Mouse (Mus musculus): Measurements from ENCODE around the gene Cd6. TPM values are rescaled to one million over a fixed set of nuclear protein-coding genes. Genes with fewer than 3 reads are reported as not detected.

The Cd6 gene
- total RNA-seq, 2 experiments from 2014 or later, result not detected

DNA sequence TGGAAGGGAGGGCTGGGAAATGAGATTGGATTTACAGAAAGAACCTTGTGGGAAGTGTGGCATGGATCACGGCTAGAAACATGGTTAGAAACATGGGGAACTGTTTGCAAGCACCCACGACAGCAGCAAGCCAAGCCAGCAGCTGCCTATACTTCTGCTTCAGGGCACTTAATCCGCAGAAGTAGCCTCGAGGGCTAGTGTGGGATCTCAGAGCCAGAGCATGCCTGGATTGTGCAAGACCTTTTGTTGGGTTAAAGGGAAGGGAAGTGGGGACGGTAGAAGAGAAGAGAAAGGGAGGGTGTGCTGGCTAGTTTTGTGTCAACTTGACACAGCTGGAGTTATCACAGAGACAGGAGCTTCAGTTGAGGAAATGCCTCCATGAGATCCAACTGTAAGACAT is 26.1 kb downstream of the Cd6 start:
- no peak for DNase-seq (ENCODE audit: low spot score in 2 of 2)

- no peak for DNase-seq (ENCODE audit: low spot score in 2 of 2)
Measured at GRCm38 (mm10) chr19:10801906-10802305, 28.0 kb downstream of the Cd6 start.

DNA sequence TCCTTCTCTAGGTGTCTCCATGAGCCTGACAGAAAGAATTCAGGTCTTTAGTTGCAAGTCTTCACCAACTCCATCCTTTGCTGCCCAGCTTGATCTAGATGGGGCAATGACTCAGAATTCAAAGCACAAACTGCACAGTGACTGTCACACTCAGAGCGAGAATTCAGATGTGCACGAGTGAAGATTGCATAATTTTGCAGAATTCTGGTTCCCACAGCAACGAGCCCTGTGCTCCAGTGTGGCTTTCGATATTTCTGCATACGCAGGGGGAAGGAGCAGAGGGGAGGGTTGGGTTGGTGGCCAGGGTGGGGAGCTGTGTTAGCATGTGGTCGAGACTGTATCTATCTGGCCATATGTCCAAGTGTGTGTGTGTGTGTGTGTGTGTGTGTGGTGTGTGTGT is 28.8 kb downstream of the Cd6 start:
- peak; percentile 40 to 55 for DNase-seq (ENCODE audit: low spot score in 2 of 2)

DNA sequence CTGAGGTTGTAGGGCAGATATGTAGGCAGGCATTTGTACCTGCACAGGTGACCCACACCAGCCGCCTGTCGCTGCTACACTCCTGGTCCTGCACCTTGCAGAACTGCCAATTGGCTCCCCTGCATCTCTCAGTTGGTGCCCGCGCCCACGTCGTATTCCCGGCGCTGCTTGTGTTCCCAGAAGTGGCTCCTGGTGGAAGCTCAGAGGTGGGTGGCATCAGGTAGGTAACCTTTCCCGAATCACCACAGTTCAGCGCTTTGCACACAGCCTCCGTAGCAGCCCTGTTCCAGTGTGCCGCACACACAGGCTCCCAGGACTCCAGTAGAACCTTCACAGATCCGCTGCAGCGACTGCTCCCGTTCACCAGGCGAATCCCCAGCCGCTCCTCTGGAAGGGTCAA is 30.7 kb downstream of the Cd6 start:
- no peak for DNase-seq (ENCODE audit: low spot score in 2 of 2)

DNA sequence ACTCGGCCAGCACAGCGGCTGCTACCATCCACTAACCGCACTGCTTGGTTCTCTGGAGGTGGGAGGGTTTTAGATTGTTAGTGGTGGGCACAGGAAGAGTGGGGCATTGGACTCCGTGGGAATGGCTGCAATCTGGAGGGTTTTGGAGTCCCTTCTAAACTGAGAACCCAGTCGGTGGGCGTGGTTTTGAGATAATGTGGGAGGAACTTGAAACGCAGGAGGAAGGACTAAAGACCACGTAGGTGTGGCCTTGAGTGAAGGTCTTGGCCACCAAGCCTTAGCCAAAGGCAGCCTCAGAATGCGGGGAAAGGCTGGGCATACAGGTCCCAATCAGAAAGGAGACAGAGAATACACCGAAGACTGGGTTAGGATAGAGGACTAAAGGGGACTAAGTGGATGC is 31.3 kb downstream of the Cd6 start:
- no peak for DNase-seq (ENCODE audit: low spot score in 2 of 2)

GRCm38 (mm10) chr19:10794916-10795315 is 34.9 kb downstream of the Cd6 start:
- DNase-seq (ENCODE audit: low spot score in 2 of 2), result no peak

DNA sequence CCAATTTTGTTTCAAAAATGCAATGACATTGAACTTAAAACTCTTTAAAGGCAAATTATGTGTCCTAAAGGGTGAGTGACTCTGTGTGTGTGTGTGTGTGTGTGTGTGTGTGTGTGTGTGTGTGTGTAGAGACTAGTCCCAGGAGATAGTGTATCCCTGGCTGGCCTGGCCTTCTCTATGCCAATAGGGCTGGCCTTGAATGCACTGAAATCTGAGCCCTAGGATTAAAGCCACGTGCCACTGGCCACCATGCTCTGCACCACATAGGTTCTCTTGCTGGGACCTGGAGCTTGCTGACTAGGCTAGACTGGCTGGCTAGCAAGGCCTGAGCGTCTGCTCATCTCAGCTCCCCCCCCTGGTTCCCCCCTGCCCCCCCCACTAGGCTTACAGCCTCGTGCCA is 36.8 kb downstream of the Cd6 start:
- no peak for DNase-seq (ENCODE audit: low spot score in 2 of 2)

GRCm38 (mm10) chr19:10790323-10790722 is 39.5 kb downstream of the Cd6 start:
- no peak for DNase-seq (ENCODE audit: low spot score in 2 of 2)

- DNase-seq (ENCODE audit: low spot score in 2 of 2), result no peak
Measured at GRCm38 (mm10) chr19:10788242-10788641, 41.6 kb downstream of the Cd6 start.

DNA sequence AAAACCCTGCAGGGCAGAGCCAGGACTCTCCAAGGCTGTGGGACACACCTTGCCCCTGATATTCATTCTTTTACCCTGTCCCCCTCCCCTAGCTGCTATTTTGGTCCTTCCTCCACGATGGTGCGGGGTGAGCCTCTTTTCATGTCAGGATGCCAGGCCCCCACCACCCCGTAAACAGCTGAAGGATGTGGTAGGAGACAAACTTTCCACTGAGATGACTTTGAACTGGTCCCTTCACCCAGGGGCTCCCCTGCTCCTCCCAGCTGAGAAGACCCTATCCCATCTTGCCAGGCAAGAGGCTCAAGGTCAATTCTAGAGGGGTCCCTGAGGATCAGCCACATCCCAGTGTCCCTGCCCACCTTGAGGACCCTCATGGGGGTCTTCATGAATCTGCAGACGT is 42.5 kb downstream of the Cd6 start:
- no peak for DNase-seq (ENCODE audit: low spot score in 2 of 2)

DNA sequence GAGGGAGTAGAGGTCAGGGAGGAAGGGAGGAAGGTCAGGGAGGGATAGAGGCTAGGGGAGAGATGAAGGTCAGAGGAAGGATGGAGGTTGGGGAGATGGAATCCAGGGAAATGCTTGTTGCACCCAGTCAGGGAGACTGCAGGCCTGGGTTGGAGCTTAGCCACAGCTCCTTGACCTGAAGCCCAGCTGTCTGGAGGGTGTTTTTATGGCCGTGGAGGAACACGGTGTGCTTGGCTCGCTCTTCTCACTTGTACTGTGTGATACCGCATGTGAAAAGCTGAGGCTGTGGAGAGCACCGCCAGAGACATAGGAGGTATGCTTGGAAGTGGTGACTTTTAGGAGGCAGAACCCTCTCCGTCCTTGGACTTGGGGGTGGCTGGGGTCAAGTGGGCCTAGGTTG is 43.1 kb downstream of the Cd6 start:
- no peak for DNase-seq (ENCODE audit: low spot score in 2 of 2)

GRCm38 (mm10) chr19:10784796-10785459 is 44.9 kb downstream of the Cd6 start:
- peak in 1 of 2 experiments; percentile 57 for DNase-seq (ENCODE audit: low spot score in 2 of 2)

DNA sequence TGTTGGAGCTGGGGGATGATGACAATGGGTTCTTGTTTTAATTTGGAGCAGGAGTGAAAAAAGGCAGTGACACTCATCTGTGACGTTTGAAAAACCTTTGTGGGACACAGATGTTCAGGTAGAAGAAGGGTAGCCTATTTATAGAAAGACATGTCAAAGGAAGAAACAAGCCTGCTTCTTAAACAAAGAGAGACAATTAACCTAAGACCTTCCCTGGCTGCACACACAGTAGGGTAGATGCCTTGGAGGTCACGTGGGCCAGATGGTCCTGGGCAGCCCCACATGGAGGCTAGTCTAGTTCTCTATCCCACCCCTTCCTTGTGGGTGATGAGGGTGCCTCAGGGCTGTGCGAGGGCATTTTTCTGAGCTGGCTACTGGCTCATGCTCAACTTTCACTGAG is 45.8 kb downstream of the Cd6 start:
- no peak for DNase-seq (ENCODE audit: low spot score in 2 of 2)

GRCm38 (mm10) chr19:10783168-10783567 is 46.7 kb downstream of the Cd6 start:
- no peak for DNase-seq (ENCODE audit: low spot score in 2 of 2)

GRCm38 (mm10) chr19:10781641-10782040 is 48.2 kb downstream of the Cd6 start:
- DNase-seq (ENCODE audit: low spot score in 2 of 2), result no peak

- no peak for DNase-seq (ENCODE audit: low spot score in 2 of 2)
Measured at GRCm38 (mm10) chr19:10776906-10777305, 53.0 kb downstream of the Cd6 start.

GRCm38 (mm10) chr19:10774141-10774540 is 55.7 kb downstream of the Cd6 start:
- DNase-seq (ENCODE audit: low spot score in 2 of 2), result no peak

DNA sequence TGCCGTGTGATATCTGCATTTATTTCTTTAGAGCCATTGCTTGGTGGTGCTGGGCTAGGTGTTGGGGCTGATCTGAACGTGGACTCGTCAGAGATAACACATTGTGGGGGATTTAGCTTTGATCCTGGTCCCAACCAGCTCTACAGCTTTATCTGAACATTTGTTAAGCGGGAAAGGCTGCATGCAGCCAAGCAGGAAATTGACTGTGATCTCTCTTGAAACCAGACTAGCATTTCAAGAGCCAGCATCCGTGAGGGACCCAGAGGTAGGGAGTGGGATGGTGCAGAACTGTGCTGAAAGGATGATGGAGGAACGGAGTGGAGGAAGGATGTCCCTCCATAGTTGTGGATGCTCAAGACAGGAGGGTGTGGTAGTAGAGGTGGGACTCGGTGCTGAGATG is 56.5 kb downstream of the Cd6 start:
- no peak for DNase-seq (ENCODE audit: low spot score in 2 of 2)

- DNase-seq (ENCODE audit: low spot score in 2 of 2), result no peak
Measured at GRCm38 (mm10) chr19:10772866-10773265, 57.0 kb downstream of the Cd6 start.

- no peak for DNase-seq (ENCODE audit: low spot score in 2 of 2)
Measured at GRCm38 (mm10) chr19:10771995-10772394, 57.9 kb downstream of the Cd6 start.

DNA sequence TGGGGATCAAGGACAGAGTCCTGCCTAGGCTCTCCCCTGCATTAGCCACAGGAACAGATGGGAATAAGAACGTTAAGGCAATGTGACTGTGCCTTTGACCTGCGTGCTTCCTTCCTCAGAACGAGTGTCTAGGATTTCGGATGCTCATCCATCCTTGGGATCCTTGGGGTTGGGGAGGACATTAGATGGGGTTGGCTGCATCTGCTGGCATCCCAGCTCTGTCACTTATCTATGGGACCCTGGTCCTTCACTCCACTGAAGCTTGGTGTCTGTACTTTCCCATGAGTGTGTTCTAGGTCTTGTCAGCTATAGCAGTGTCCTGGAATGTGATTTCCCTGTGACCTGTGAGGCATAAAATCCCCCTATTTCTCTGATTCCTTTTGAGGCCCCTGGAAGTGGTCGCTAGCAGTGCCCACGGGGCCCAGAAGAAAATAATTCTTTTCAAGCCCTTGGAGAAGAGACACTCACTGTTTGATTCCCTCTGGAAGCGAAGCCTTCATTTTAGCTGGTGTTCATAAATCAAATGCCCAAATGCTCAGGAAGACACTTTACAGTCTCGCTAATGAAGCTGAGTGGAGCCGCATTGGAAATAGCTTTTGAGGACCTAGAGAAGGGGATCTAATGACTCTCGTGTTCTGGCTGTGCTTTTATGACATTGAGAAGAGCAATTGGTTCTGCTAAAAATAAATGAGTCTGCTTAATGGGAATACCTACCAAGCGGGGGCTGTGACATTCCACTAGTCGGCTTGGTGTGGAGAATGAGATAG is 60.2 kb downstream of the Cd6 start:
- no peak for DNase-seq (ENCODE audit: low spot score in 2 of 2)

- no peak for DNase-seq (ENCODE audit: low spot score in 2 of 2)
Measured at GRCm38 (mm10) chr19:10768694-10769428, 61.0 kb downstream of the Cd6 start.
